Mouse (Mus musculus): ENCODE measurements around the gene Higd1c. TPM values are rescaled to one million over a fixed set of nuclear protein-coding genes. Genes with fewer than 3 reads are reported as not detected.
"Not testable (repeated sequence)": the region's sequence is repeated elsewhere in the genome, so short reads cannot be mapped to it uniquely, and the experiment has no call there.

Higd1c gene
- not detected in 2 replicates for polyA plus RNA-seq (2015; fragmentation: Nextera tagmentation; extraction: Ambion mirVana)

DNA sequence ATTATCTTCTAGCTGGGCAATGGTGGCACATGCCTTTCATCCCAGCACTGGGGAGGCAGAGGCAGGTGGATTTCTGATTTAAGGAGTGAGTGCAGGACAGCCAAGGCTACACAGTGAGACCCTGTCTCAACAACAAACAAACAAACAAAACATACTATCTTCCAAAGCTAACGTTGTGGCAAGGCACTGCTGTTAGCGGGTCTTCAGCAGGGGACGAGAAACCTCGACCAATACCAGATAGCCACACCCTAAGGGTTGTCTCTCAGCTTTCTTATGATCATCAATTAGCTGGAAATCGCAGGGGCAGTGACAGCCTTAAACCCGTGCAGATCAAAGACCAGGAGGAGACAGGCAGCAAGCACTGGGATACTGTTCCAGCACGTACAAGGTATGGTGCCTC lies at the start of gene Higd1c:
Higd1c (plus strand) TSS at position 301 of the 400 bp plus-strand sequence.
- H3K36me3 ChIP-seq (ENCODE audit: poor library complexity, severe bottlenecking) = no peaks in the 10 kb centered on the region
- no peak for ATAC-seq
- H3K4me3 ChIP-seq = no peak within 1 kb of the TSS
- H3K27me3 ChIP-seq = no peaks in the 10 kb centered on the region
- no peak within 1 kb of the TSS for H3K27ac ChIP-seq
- H3K9ac ChIP-seq = no peak within 1 kb of the TSS
- WGBS = 83% methylated on average over 7 of the region's 7 CpGs
- H3K4me2 ChIP-seq = no peak within 1 kb of the TSS
- no peaks in the 10 kb centered on the region for H3K4me1 ChIP-seq
- H3K9me3 ChIP-seq (replicated peaks) = no peaks in the 10 kb centered on the region

DNA sequence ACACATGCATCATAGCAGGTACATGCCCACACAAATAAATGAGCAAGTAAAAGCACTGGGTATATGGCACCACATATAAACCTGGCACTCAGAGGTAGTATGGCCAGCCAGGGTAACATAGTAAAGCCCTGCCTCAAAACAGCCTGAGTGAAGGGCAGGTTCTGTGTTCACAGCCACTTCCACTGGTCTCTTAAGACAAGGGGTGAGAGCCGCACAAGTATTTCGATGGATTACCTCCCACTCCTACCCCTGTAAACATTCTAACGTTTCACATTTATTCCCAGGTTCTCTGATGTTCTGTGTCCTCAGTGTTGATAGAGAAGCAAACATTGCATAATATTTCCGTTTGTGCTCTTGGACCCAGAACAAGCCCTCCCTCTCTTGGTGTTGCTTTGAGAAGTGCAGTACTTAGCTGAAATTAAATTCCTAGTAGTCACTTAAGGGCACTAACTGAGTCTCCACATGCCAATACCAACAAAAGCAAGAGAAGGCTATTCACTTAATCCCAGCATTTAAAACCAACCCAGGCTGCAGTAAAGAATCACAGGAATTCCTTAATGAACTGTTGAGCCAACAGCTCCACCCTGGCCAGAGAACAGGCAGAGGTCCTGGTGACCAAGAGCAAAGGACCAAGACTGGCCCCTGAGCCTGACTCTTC lies 46.2 kb upstream of the Higd1c start:
- not testable (repeated sequence) for H3K4me1 ChIP-seq; H3K36me3 ChIP-seq (ENCODE audit: poor library complexity, severe bottlenecking); H3K4me3 ChIP-seq; H3K4me2 ChIP-seq; ATAC-seq; H3K9ac ChIP-seq; H3K9me3 ChIP-seq (replicated peaks); H3K27ac ChIP-seq; H3K27me3 ChIP-seq
- 50% methylated on average over 4 of the region's 4 CpGs for WGBS

DNA sequence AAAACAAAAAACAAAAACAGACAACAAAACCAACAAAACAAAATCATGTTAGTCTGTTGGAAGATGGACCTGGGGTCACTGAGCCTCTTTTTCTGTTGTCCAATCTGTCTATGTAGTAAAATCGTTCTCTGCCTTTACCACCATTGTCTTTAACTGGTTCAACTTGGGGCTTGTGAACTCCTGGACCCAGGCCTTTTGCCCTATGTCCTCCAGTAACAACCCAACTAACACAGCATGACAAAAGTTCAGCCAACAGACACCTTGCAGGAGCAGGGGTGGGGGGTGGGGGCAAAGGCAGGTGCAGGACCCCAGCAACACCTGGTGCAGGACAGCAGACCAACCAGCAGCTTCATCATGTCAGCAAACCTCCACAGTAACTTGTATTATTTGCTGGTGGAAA lies 44.5 kb upstream of the Higd1c start:
- Histone ChIP-seq H3K36me3 (ENCODE audit: poor library complexity, severe bottlenecking) (no peaks in the 10 kb centered on the region), H3K4me1 (no peaks in the 10 kb centered on the region), H3K27ac (no peak overlapping the region), H3K9me3 (replicated peaks) (no peaks in the 10 kb centered on the region), H3K4me2 (no peak overlapping the region), H3K4me3 (no peak overlapping the region), H3K27me3 (no peaks in the 10 kb centered on the region), H3K9ac (no peak overlapping the region)
- ATAC-seq = no peak
- WGBS = 87% methylated on average over 1 of the region's 1 CpGs

DNA sequence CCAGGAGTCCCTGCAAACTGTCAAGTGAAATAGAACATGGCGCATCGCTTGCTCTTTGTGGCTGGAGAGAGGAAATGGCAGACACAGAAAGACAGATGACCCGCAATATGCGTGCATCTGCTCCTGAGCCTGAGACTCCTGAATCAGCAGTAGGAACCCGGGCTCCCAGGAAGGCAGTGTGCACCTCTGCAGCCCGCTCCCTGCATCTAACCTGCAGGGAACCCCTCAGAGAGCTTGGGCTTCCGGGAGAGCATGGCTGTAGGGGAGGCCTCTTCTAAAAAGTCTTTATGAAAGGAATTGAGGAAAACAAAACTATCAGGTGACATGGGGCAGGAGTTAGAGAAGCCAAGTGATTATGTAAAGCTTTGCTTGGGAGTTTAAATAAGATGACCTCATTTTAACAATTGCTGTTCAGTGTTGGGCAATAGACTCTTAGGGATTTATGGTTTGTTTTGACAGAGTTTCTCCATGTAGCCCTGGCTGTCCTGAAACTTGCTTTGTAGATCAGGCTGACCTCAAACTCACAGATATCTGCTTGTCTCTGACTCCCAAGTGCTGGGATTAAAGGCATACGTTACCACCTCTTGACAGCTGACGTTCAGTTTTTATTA lies 43.9 kb upstream of the Higd1c start:
- ATAC-seq = no peak
- Histone ChIP-seq H3K27ac (no peak overlapping the region), H3K27me3 (no peaks in the 10 kb centered on the region), H3K4me2 (no peak overlapping the region), H3K9me3 (replicated peaks) (no peaks in the 10 kb centered on the region), H3K9ac (no peak overlapping the region), H3K4me1 (no peaks in the 10 kb centered on the region), H3K4me3 (no peak overlapping the region), H3K36me3 (ENCODE audit: poor library complexity, severe bottlenecking) (no peaks in the 10 kb centered on the region)
- WGBS = 82% methylated on average over 9 of the region's 9 CpGs

DNA sequence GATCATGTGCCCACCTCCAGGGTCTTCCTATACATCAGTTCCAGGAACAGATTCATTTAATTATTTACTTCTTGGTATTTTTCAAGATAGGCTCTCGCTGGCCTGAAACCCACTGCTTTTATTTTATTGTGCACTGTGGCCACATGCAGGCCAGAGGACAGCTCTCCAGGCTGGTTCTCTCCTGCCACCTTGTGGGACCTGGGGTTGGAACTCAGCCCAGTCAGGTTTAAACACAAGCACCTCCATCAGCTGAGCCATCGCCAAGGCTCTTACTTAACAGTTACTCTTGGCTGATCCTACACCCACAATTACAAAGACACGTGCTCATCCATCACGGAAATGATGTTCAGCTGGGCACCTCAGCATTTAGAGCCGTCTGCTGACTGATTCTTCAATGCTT lies 43.2 kb upstream of the Higd1c start:
- no peaks in the 10 kb centered on the region for H3K27me3 ChIP-seq
- H3K4me1 ChIP-seq = no peaks in the 10 kb centered on the region
- no peak overlapping the region for H3K27ac ChIP-seq
- WGBS = 62% methylated on average over 5 of the region's 5 CpGs
- no peak for ATAC-seq
- H3K9me3 ChIP-seq (replicated peaks) = no peaks in the 10 kb centered on the region
- no peaks in the 10 kb centered on the region for H3K36me3 ChIP-seq (ENCODE audit: poor library complexity, severe bottlenecking)
- H3K9ac ChIP-seq = no peak overlapping the region
- no peak overlapping the region for H3K4me3 ChIP-seq
- no peak overlapping the region for H3K4me2 ChIP-seq

DNA sequence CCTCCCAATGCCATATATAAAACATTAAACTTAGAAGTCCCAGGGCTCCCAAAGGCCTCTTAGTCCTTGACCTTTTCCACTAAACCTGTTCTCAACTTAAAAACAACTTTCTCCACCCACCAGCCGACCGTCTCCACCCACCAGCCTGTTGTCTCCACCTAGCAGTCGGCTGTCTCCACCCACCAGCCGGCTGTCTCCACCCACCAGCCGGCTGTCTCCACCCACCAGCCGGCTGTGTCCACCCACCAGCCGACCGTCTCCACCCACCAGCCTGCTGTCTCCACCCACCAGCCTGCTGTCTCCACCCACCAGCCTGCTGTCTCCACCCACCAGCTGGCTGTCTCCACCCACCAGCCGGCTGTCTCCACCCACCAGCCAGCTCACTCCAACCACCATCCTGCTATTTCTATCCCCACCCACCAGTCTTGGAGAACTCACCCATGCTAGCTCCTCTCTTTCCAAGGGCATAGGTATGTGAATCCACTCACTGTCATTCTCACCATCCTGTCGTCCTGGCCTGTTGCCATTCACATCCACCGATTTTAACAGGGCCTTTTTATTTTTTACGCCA lies 40.2 kb upstream of the Higd1c start:
- Histone ChIP-seq H3K4me3 (no peak overlapping the region), H3K27ac (no peak overlapping the region), H3K4me1 (no peaks in the 10 kb centered on the region), H3K4me2 (no peak overlapping the region), H3K9ac (no peak overlapping the region), H3K9me3 (replicated peaks) (no peaks in the 10 kb centered on the region), H3K36me3 (ENCODE audit: poor library complexity, severe bottlenecking) (no peaks in the 10 kb centered on the region), H3K27me3 (no peaks in the 10 kb centered on the region)
- no peak for ATAC-seq
- WGBS = 75% methylated on average over 12 of the region's 12 CpGs

DNA sequence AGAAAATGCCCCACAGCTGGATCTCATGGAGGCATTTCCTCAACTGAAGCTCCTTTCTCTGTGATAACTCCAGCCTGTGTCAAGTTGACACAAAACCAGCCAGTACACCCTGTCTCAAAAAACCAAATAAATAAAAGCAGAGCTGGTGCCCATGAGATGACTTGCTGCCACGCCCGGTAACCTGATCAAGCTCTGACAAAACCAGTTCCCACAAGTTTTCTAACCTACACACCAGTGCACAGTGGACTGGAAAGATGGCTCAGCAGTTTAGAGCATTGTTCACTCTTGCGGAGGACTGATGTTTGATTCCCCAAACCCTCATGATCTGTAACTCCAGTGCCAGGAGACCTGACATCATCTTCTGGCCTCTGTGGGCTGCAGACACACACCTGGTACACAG lies 39.1 kb upstream of the Higd1c start:
- no peaks in the 10 kb centered on the region for H3K4me1 ChIP-seq
- no peak overlapping the region for H3K27ac ChIP-seq
- H3K36me3 ChIP-seq (ENCODE audit: poor library complexity, severe bottlenecking) = no peaks in the 10 kb centered on the region
- H3K27me3 ChIP-seq = no peaks in the 10 kb centered on the region
- 93% methylated on average over 3 of the region's 3 CpGs for WGBS
- no peak overlapping the region for H3K4me2 ChIP-seq
- H3K9ac ChIP-seq = no peak overlapping the region
- no peaks in the 10 kb centered on the region for H3K9me3 ChIP-seq (replicated peaks)
- ATAC-seq = no peak
- H3K4me3 ChIP-seq = no peak overlapping the region

DNA sequence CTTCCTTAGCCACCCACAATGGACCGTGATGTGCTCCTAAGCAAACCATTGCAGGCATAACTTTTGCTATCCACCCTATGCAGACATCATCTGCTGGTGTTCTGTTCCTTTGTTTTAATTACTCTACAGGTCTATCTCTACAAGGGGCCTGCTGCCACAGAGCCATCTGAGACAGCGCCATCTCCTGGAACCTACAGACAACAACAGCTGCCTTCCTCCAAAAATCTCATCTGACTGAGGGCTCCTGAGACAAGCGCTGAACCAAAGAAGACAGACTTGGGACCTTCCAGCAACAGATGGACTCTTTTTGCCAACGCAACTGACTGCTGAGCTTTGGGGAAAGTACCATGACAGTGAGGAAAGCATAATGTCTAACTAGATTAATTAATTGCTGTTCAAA lies 36.3 kb upstream of the Higd1c start:
- H3K27ac ChIP-seq; H3K36me3 ChIP-seq (ENCODE audit: poor library complexity, severe bottlenecking); ATAC-seq; H3K4me2 ChIP-seq; H3K9me3 ChIP-seq (replicated peaks); H3K27me3 ChIP-seq; H3K4me1 ChIP-seq; H3K9ac ChIP-seq; H3K4me3 ChIP-seq: not testable (repeated sequence)
- WGBS = 63% methylated on average over 4 of the region's 4 CpGs

DNA sequence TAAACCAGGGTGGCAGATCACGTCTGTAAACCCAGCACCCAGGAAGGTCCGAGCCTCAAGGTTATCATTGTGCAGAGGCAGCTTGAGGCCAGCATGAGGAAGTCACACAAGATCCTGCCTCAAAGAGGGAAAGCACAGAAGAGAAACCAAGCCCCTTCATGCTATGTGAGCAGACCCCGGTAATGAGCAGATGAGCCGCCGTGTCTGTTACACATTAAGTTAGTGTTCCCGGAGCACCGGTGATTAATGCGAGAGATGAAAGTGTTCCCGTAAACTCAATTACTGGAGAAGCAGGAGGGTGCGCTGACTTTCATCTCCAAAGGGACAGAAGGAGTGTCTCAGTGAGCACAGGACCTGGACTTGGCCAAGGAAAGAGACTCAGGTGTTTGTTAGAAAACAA lies 35.0 kb upstream of the Higd1c start:
- not testable (repeated sequence) for H3K27ac ChIP-seq; ATAC-seq; H3K36me3 ChIP-seq (ENCODE audit: poor library complexity, severe bottlenecking); H3K27me3 ChIP-seq; H3K9me3 ChIP-seq (replicated peaks); H3K4me1 ChIP-seq; H3K4me2 ChIP-seq; H3K4me3 ChIP-seq; H3K9ac ChIP-seq
- WGBS = 58% methylated on average over 10 of the region's 10 CpGs

DNA sequence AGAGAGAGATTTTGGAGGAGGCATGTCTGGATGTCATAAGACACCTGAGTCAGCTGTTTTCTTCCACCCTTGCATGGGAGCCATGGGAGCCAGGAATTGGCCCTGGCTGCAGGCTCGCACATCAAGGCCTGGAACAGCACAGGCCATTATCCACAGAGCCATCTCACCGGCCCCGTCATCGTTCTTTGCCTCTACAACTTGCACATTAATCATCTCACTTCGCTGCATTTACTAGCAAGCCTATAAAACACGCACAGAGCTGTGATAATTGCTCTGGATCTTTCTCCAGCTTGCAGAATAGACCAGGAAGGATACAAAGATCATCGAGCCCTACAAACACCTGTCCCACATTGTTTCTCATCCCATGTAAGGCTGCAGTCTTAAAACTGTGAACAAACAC lies 33.6 kb upstream of the Higd1c start:
- 80% methylated on average over 7 of the region's 7 CpGs for WGBS
- no peaks in the 10 kb centered on the region for H3K36me3 ChIP-seq (ENCODE audit: poor library complexity, severe bottlenecking)
- no peak overlapping the region for H3K27ac ChIP-seq
- no peaks in the 10 kb centered on the region for H3K9me3 ChIP-seq (replicated peaks)
- no peak for ATAC-seq
- no peaks in the 10 kb centered on the region for H3K27me3 ChIP-seq
- H3K4me3 ChIP-seq = no peak overlapping the region
- H3K9ac ChIP-seq = no peak overlapping the region
- no peaks in the 10 kb centered on the region for H3K4me1 ChIP-seq
- H3K4me2 ChIP-seq = no peak overlapping the region

DNA sequence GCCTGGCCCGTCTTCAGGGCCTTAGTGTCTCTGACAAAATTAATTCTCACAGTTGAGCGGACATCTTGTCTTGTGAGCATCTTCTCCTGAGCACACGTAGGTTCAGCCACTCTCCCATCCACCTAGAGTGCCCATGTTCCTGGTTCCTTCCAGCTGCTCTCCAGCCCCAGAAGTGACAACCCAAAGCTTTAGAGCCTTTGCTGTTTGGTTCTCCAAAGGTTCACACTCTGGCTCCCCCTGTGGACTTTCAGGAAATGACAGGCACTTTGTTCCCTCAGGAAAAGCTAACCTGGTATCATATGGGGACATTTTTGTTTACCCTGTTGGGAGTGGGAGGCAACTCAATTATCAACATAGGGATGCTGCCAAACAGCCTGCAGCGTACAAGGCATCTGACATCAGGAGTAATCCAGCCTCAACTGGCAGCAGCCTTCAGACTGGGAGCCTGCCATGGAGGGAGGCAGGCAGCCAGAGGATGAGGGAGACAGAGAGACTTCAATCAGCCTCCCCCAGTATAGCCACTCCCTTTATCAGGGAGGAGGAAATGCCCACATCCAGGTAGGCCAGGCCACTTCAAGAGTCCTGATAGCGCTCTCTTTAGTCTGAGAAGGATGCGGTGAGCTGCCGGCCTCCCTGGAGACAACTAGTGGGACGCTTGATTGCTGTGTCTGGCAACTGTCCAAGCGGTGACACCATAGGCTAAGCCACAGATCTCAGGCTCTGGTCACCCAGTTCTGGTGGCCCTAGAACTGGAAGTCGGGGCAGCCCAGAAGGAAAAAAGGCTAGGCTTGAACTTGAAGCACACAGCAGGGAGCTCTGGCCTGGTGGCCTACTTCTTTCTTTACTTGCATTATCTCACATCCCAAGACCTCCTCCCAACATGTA lies 32.0 kb upstream of the Higd1c start:
- not testable (repeated sequence) for H3K27me3 ChIP-seq
- 62% methylated on average over 3 of the region's 10 CpGs for WGBS

DNA sequence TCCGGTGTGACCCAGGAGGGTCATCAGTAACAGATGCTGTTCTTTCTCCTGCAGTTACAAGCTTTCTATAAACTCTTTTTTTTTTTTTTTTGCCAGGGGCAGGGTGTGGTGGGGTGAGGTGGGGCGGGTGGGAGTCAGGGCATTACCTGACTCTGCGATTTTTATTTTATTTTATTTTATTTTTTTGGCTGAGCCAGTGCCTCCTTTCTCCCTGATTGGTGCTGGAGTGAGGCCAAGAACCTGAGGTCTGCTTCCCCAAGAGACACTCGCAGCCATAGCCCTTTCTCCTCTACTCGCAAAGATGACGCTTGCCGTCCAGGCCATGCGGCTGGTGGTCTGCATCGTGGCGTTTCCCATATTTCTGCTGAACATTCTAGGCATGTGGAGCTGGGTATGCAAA lies 29.7 kb upstream of the Higd1c start, which contains the start of gene Mettl7a3:
Mettl7a3 (plus strand) TSS at position 301 of the 400 bp plus-strand sequence.
- no peak within 1 kb of the TSS for H3K27ac ChIP-seq
- no peaks in the 10 kb centered on the region for H3K36me3 ChIP-seq (ENCODE audit: poor library complexity, severe bottlenecking)
- no peaks in the 10 kb centered on the region for H3K9me3 ChIP-seq (replicated peaks)
- H3K4me3 ChIP-seq = no peak within 1 kb of the TSS
- no peak within 1 kb of the TSS for H3K4me2 ChIP-seq
- no peaks in the 10 kb centered on the region for H3K4me1 ChIP-seq
- no peaks in the 10 kb centered on the region for H3K27me3 ChIP-seq
- no peak for ATAC-seq
- WGBS = 80% methylated on average over 10 of the region's 10 CpGs
- H3K9ac ChIP-seq = no peak within 1 kb of the TSS

More for the DNA sequence above, 32.0 kb upstream of the Higd1c start:
- H3K4me2 ChIP-seq; ATAC-seq; H3K4me3 ChIP-seq; H3K27ac ChIP-seq; H3K36me3 ChIP-seq (ENCODE audit: poor library complexity, severe bottlenecking); H3K9me3 ChIP-seq (replicated peaks); H3K4me1 ChIP-seq; H3K9ac ChIP-seq: not testable (repeated sequence)

All from forebrain, embryonic 13.5 days (tissue).